Mouse (Mus musculus) lung, postnatal 25 days (tissue): ENCODE measurements around the gene Vmn1r174.
"Not testable (repeated sequence)": the region's sequence is repeated elsewhere in the genome, so short reads cannot be mapped to it uniquely, and the experiment has no call there.

Source experiments
- DNase-seq: peaks from one replicate; pipeline ENCODE4 v3.0.0; 2022; ENCODE audit warnings: low spot score

Vmn1r174 gene

GRCm38 (mm10) chr7:23751970-23752369 lies at the start of gene Vmn1r174:
Gene Vmn1r174 (plus strand): TSS chr7:23752270.
- not testable (repeated sequence) for DNase-seq

- DNase-seq = no peak
Measured at GRCm38 (mm10) chr7:23784526-23784925, 32.5 kb downstream of the Vmn1r174 start.

GRCm38 (mm10) chr7:23810543-23810942 lies 58.5 kb downstream of the Vmn1r174 start, which contains the start of gene Vmn1r175:
Gene Vmn1r175 (minus strand): TSS chr7:23810643.
- not testable (repeated sequence) for DNase-seq
